Mouse (Mus musculus) embryonic facial prominence, embryonic 15.5 days (tissue): Measurements from ENCODE around the gene Gm6583. TPM values are rescaled to one million over a fixed set of nuclear protein-coding genes. Genes with fewer than 3 reads are reported as not detected.
"Not testable (repeated sequence)": the region's sequence is repeated elsewhere in the genome, so short reads cannot be mapped to it uniquely, and the experiment has no call there.

Source experiments
- ATAC-seq: fragments of 200-750 bp; cut with Nextera tagmentation; 2 replicates; pipeline ENCODE4 v1.8.0; 2017; ENCODE audit warnings: low read depth, moderate TSS enrichment; ENCODE audit not compliant: insufficient number of reproducible peaks, low FRiP score, low TSS enrichment
- H3K27ac ChIP-seq: fragments of 300-500 bp; sonication (generic); replicated peaks from 2 replicates; pipeline ENCODE4 v1.5.1; 2015; ENCODE audit warnings: mild to moderate bottlenecking, inconsistent platforms
- H3K27me3 ChIP-seq: fragments of 300-500 bp; sonication (generic); 2 replicates; pipeline ENCODE4 v1.6.1; 2015; ENCODE audit warnings: inconsistent platforms
- H3K36me3 ChIP-seq: fragments of 300-500 bp; sonication (generic); 2 replicates; pipeline ENCODE4 v1.6.1; 2015; ENCODE audit warnings: mild to moderate bottlenecking, inconsistent platforms
- H3K4me1 ChIP-seq: fragments of 300-500 bp; sonication (generic); 2 replicates; pipeline ENCODE4 v1.6.1; 2015; ENCODE audit warnings: inconsistent platforms
- H3K4me2 ChIP-seq: fragments of 300-500 bp; sonication (generic); replicated peaks from 2 replicates; pipeline ENCODE4 v1.6.1; 2015; ENCODE audit warnings: mild to moderate bottlenecking, inconsistent platforms
- H3K4me3 ChIP-seq: fragments of 300-500 bp; sonication (generic); replicated peaks from 2 replicates; pipeline ENCODE4 v1.5.1; 2015; ENCODE audit warnings: mild to moderate bottlenecking, inconsistent platforms
- H3K9ac ChIP-seq: fragments of 300-500 bp; sonication (generic); 2 replicates; pipeline ENCODE4 v1.6.1; 2015; ENCODE audit warnings: inconsistent platforms
- H3K9me3 ChIP-seq: fragments of 300-500 bp; sonication (generic); replicated peaks from 2 replicates; pipeline ENCODE4 v1.6.1; 2016; ENCODE audit warnings: inconsistent platforms
- WGBS: fragments of 180-500 bp; shearing (Covaris S2); methylation state at CpG from one replicate; pipeline ENCODE4 v1.1.7; 2015; 5-methylcytosine and 5-hydroxymethylcytosine counted together
- polyA plus RNA-seq: library from polyadenylated mRNA; unstranded; fragments of >200 nt; fragmentation: Nextera tagmentation; extraction: Ambion mirVana; gene quantifications from 2 replicates; pipeline ENCODE4 v1.2.1, GENCODE M21; 2015

Gene Gm6583
- polyA plus RNA-seq, 1 experiment from 2014 or later, result 0.31 TPM

DNA sequence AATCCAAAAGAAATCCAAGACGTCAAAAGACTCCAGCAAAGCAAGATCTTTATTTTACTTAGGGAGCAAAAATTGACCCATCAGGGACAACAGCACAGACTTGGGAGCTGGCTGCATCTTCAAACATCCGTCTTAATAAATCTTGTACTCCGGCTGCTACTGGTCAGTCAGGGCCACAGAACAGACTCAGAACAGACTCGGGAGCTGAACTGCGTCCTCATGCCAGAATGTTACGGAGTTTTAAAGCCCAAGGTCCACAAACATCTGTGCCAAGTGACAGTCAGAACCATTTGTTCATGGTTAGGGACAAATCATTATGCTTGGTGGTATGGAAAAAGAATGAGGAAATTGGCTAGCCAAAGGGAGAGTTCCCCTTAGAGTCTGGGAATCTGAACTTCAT, 32.6 kb downstream of the Gm6583 start:
- Histone ChIP-seq H3K4me3 (no peak overlapping the region), H3K36me3 (peaks cover 8% of the 10 kb centered on the region; the same call in 1 of the 2 replicates), H3K27me3 (no peaks in the 10 kb centered on the region), H3K4me2 (no peak overlapping the region), H3K4me1 (peaks cover 30% of the 10 kb centered on the region), H3K9me3 (no peaks in the 10 kb centered on the region), H3K27ac (no peak overlapping the region), H3K9ac (no peak overlapping the region)
- ATAC-seq, result no peak
- WGBS, result 81% methylated on average over 6 of the region's 6 CpGs

DNA sequence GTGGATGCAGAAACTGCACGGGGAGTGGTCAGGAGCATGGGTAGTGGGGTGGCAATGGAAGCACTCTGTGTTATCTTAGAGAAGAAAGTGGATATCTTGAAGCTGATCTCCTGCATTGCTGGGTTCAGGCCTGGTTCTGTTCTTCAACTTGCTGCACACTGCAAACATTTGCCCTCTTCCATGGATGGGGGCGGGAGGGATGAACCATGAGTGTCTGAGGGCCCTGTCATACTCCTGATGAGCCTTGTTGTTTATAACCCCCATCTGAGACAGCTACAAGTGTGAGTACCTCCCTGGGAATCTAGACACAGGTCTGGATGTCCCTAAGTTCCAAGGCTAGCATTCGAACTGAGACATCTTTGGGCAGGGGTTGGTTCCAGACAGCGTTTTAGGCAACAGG, 34.5 kb downstream of the Gm6583 start:
- no peak overlapping the region for H3K27ac ChIP-seq
- no peak overlapping the region for H3K4me3 ChIP-seq
- H3K9me3 ChIP-seq, result no peaks in the 10 kb centered on the region
- H3K27me3 ChIP-seq, result no peaks in the 10 kb centered on the region
- H3K36me3 ChIP-seq, result 0 out of 2 replicates have a peak, but pooled peaks cover 4% of the 10 kb centered on the region
- WGBS, result 73% methylated on average over 4 of the region's 4 CpGs
- H3K9ac ChIP-seq, result no peak overlapping the region
- peaks cover 15% of the 10 kb centered on the region; the same call in 1 of the 2 replicates for H3K4me1 ChIP-seq
- no peak for ATAC-seq
- no peak overlapping the region for H3K4me2 ChIP-seq

DNA sequence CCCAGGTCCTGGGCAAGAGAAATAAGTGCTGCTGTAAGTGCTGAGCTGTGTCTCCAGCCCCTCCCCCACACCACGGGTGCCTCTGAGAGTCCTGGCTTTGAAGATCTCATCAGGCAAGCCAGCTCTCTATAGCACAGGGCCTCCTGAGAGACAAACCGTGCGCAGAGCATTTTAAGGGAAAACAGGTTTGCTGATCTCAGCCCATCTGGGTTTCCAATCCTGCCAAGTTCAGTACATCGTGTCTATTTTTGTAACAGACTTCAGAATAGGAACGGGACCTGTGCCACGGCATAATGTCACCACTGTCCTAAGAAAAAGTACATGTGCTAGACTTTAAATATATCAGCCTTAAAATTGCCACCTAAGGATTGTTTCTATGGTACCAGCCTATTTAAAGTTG, 34.9 kb downstream of the Gm6583 start:
- no peak for ATAC-seq
- WGBS, result 40% methylated on average over 6 of the region's 6 CpGs
- Histone ChIP-seq H3K36me3 (0 out of 2 replicates have a peak, but pooled peaks cover 9% of the 10 kb centered on the region), H3K4me1 (peaks cover 15% of the 10 kb centered on the region; the same call in 1 of the 2 replicates), H3K9ac (no peak overlapping the region), H3K27ac (no peak overlapping the region), H3K27me3 (no peaks in the 10 kb centered on the region), H3K4me2 (no peak overlapping the region), H3K9me3 (no peaks in the 10 kb centered on the region), H3K4me3 (no peak overlapping the region)

DNA sequence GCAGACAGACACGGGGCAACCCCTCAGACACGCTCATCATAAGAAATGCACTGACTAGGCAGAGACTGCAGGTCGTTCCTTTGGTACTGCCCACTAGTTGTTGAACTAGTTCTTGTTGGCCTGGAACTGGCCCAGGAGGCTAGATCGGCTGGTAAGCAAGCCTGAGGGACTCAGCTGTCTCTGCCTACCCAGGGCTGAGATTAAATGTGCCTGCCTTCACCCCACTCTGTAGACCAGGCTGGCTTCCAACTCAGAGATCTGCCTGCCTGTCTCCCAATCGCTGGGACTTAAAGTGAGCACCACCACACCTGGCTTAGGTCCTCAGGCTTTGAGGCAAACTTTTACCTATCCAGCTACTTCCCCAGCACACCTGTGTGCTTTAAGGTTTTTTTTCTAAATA, 35.5 kb downstream of the Gm6583 start:
- Histone ChIP-seq H3K9ac (no peak overlapping the region), H3K4me1 (peaks cover 11% of the 10 kb centered on the region; the same call in 1 of the 2 replicates), H3K27me3 (no peaks in the 10 kb centered on the region), H3K4me2 (no peak overlapping the region), H3K4me3 (no peak overlapping the region), H3K9me3 (no peaks in the 10 kb centered on the region), H3K36me3 (0 out of 2 replicates have a peak, but pooled peaks cover 14% of the 10 kb centered on the region), H3K27ac (no peak overlapping the region)
- no peak for ATAC-seq
- 68% methylated on average over 5 of the region's 5 CpGs for WGBS

DNA sequence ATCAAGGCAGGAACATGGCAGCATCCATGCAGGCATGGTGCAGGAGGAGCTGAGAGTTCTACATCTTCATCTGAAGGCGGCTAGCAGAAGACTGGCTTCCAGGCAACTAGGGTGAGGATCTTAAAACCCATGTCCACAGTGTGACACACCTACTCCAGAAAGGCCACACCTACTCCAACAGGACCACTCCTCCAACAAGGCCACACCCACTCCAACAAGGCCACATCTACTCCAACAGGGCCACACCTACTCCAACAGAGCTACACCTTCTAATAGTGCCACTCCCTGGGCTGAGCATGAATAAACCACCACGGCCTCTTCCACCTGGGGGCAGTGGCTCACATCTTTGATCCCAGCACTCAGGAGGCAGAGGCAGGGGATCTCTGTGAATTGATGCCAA, 36.5 kb downstream of the Gm6583 start:
- not testable (repeated sequence) for H3K27ac ChIP-seq, H3K4me3 ChIP-seq, H3K4me1 ChIP-seq, H3K4me2 ChIP-seq, H3K9ac ChIP-seq, H3K27me3 ChIP-seq, ATAC-seq, H3K9me3 ChIP-seq
- WGBS, result 57% methylated on average over 2 of the region's 2 CpGs
- 0 out of 2 replicates have a peak, but pooled peaks cover 17% of the 10 kb centered on the region for H3K36me3 ChIP-seq

DNA sequence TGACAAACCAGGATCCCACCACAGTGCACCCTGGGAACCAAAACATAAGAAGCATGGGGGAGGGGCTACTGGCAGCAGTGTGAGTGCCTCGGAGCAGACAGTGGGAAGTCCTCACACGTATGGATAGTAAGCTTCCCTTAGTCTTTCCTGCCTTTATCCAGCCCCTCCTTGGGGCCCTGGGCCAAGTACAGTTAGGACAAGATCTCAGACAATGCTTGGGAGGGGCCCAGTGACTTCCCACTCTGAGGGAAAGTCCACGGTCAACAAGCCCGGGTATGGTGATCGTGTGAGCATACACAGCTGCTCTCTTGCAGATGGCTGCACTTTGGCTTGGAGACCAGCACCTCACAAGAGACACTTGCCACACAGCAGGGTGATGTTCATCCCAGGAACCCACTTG, 38.5 kb downstream of the Gm6583 start:
- no peaks in the 10 kb centered on the region for H3K27me3 ChIP-seq
- H3K36me3 ChIP-seq, result peaks cover 35% of the 10 kb centered on the region
- H3K4me1 ChIP-seq, result no peaks in the 10 kb centered on the region
- ATAC-seq, result no peak
- no peak overlapping the region for H3K9ac ChIP-seq
- no peak overlapping the region for H3K4me2 ChIP-seq
- H3K9me3 ChIP-seq, result no peaks in the 10 kb centered on the region
- H3K4me3 ChIP-seq, result no peak overlapping the region
- no peak overlapping the region for H3K27ac ChIP-seq
- 61% methylated on average over 5 of the region's 5 CpGs for WGBS

DNA sequence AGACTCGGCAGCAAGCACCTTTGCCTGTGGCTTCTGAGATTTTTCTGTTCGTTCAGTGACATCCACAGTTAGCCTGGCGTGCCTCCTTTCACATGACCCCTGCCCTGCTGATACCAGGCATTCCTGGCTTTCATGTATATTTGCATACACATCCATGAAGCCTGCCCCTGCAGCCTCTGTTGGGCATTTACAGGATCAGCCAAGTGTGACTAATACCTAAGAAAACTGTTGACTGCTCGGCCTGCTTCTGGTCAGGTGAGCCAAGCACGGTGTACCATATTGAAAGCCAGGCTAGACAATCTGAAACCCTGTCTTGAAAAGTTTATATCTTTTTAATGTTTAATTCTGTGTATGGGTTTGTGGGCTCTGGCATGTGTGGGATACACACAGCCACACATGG, 39.4 kb downstream of the Gm6583 start:
- WGBS, result 71% methylated on average over 5 of the region's 5 CpGs
- Histone ChIP-seq H3K4me3 (no peak overlapping the region), H3K27ac (no peak overlapping the region), H3K36me3 (peaks cover 36% of the 10 kb centered on the region), H3K27me3 (no peaks in the 10 kb centered on the region), H3K9ac (no peak overlapping the region), H3K4me1 (no peaks in the 10 kb centered on the region), H3K4me2 (no peak overlapping the region), H3K9me3 (no peaks in the 10 kb centered on the region)
- ATAC-seq, result no peak

DNA sequence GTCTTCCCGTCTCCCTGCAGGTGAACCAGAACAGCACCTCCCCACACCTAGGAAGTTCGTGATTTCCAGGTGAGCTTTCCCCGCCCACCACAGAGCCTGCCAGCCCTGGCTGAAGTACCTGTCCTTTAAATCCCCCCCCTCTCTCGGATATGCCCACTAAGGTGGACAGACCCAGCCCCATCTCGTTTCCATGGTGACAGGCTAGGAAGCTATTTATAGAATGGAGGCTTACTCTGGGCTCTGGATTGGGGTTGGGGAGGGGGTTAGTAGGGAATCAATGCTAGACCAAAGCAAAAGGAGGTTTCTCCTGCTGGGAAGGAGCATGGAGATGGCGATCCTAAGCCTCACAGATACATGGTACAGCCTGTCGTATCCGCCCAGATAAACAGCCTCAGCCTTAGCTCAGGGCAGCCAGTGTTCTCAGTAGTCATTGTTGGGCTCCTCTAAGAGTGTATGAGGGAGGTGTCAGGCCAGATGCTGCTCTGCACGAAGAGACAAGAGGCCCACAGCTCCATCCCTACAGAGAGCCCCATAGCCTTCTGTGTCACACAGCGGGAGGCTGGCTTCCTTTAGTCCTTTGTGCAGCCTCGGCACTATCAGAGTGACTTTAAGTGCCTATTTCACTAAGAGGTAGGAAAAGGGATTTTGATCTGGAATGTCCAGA, 42.5 kb downstream of the Gm6583 start:
- no peak overlapping the region for H3K9ac ChIP-seq
- no peak overlapping the region for H3K4me3 ChIP-seq
- no peak overlapping the region for H3K4me2 ChIP-seq
- WGBS, result 80% methylated on average over 11 of the region's 11 CpGs
- H3K27ac ChIP-seq, result no peak overlapping the region
- no peaks in the 10 kb centered on the region for H3K4me1 ChIP-seq
- peaks cover 65% of the 10 kb centered on the region for H3K36me3 ChIP-seq
- no peaks in the 10 kb centered on the region for H3K27me3 ChIP-seq
- no peaks in the 10 kb centered on the region for H3K9me3 ChIP-seq
- ATAC-seq, result no peak

DNA sequence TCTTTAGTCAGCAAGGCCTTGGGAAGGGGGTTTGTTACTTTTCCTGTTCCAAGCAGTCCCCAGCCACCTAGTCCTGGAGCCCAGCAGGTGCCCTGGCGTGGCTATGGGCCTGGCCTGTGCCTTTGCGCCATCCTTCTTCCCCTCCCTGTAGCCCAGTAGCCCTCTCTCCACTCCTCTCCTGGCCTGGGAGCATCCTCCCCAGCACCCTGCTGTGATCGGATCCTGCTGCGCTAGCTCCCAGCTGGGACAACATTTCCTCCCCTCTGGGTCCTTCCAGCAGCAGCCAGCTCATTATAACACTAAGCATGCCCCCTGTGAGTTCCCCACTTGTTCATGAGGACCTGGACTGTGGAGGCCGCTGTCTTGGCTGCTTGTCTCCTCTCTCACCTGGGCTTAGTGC, 50.0 kb downstream of the Gm6583 start:
- no peak for ATAC-seq
- peaks cover 45% of the 10 kb centered on the region for H3K36me3 ChIP-seq
- no peak overlapping the region for H3K27ac ChIP-seq
- no peak overlapping the region for H3K9ac ChIP-seq
- H3K9me3 ChIP-seq, result no peaks in the 10 kb centered on the region
- 0 out of 2 replicates have a peak, but pooled peaks cover 3% of the 10 kb centered on the region for H3K4me1 ChIP-seq
- 62% methylated on average over 5 of the region's 5 CpGs for WGBS
- no peak overlapping the region for H3K4me3 ChIP-seq
- no peak overlapping the region for H3K4me2 ChIP-seq
- H3K27me3 ChIP-seq, result no peaks in the 10 kb centered on the region

Other genes starting within 250 kb of the Gm6583 start
- gene Cryba4, start 103.5 kb downstream of the Gm6583 start, polyA plus RNA-seq, result 3.4 and 3.7 TPM in 2 replicates
- gene Crybb1, start 100.2 kb downstream of the Gm6583 start, polyA plus RNA-seq, result 6.8 and 7.7 TPM in 2 replicates
- 51.0 and 52.0 TPM in 2 replicates for gene Tpst2, start 79.3 kb downstream of the Gm6583 start, polyA plus RNA-seq
- gene Tfip11, start 29.7 kb downstream of the Gm6583 start, polyA plus RNA-seq, result 30.5 and 31.1 TPM in 2 replicates
- gene Srrd, start 13.0 kb downstream of the Gm6583 start, polyA plus RNA-seq, result 35.3 and 46.6 TPM in 2 replicates
- gene Hps4, start 12.9 kb downstream of the Gm6583 start, polyA plus RNA-seq, result 37.6 and 37.7 TPM in 2 replicates
- gene Asphd2, start 38.8 kb upstream of the Gm6583 start, polyA plus RNA-seq, result 18.3 and 19.4 TPM in 2 replicates
- gene Gm6588, start 93.4 kb upstream of the Gm6583 start, polyA plus RNA-seq, result not detected in 2 replicates
- gene Sez6l, start 221.2 kb upstream of the Gm6583 start, polyA plus RNA-seq, result 1.3 and 1.4 TPM in 2 replicates